Mouse (Mus musculus) liver, embryonic 11.5 days (tissue): ENCODE measurements around the gene Fermt3. TPM values are rescaled to one million over a fixed set of nuclear protein-coding genes. Genes with fewer than 3 reads are reported as not detected.

Experiments used
- ATAC-seq: fragments of 200-750 bp; cut with Nextera tagmentation; replicated peaks from 2 replicates; pipeline ENCODE4 v1.8.0; 2017; ENCODE audit warnings: moderate number of reproducible peaks, mild to moderate bottlenecking, moderate TSS enrichment, moderate library complexity; ENCODE audit not compliant: low FRiP score
- DNase-seq: peaks from one replicate; pipeline ENCODE4 v3.0.0-alpha.2; 2017; ENCODE audit warnings: low spot score
- H3K27ac ChIP-seq: fragments of 300-500 bp; sonication (generic); 2 replicates; pipeline ENCODE4 v1.5.1; 2014; ENCODE audit warnings: mild to moderate bottlenecking, low read depth, low read length, control low read depth
- H3K27me3 ChIP-seq: fragments of 300-500 bp; sonication (generic); replicated peaks from 2 replicates; pipeline ENCODE4 v1.6.1; 2014; ENCODE audit warnings: low read length, mixed read lengths; ENCODE audit not compliant: control insufficient read depth, insufficient read depth
- H3K36me3 ChIP-seq: fragments of 300-500 bp; sonication (generic); 2 replicates; pipeline ENCODE4 v1.6.1; 2014; ENCODE audit warnings: mild to moderate bottlenecking, low read length, moderate library complexity, mixed read lengths; ENCODE audit not compliant: control insufficient read depth, insufficient read depth
- H3K4me1 ChIP-seq: fragments of 300-500 bp; sonication (generic); replicated peaks from 2 replicates; pipeline ENCODE4 v1.6.1; 2014; ENCODE audit warnings: low read length, mixed read lengths; ENCODE audit not compliant: control insufficient read depth, insufficient read depth
- H3K4me2 ChIP-seq: fragments of 300-500 bp; sonication (generic); 2 replicates; pipeline ENCODE4 v1.6.1; 2014; ENCODE audit warnings: mild to moderate bottlenecking, control low read depth, moderate library complexity
- H3K4me3 ChIP-seq: fragments of 300-500 bp; sonication (generic); 2 replicates; pipeline ENCODE4 v1.5.1; 2014; ENCODE audit warnings: low read depth, low read length, control low read depth
- H3K9ac ChIP-seq: fragments of 300-500 bp; sonication (generic); 2 replicates; pipeline ENCODE4 v1.6.1; 2014; ENCODE audit warnings: low read depth, low read length, control low read depth
- H3K9me3 ChIP-seq: fragments of 300-500 bp; sonication (generic); 2 replicates; pipeline ENCODE4 v1.6.1; 2016; ENCODE audit warnings: low read length, inconsistent platforms, mixed read lengths; ENCODE audit not compliant: control insufficient read depth
- WGBS: fragments of 180-500 bp; shearing (Covaris S2); extraction: QIAGEN DNeasy Blood & Tissue Kit; methylation state at CpG from one replicate; pipeline ENCODE4 v1.1.7; 2014; 5-methylcytosine and 5-hydroxymethylcytosine counted together
- polyA plus RNA-seq: library from polyadenylated mRNA; unstranded; fragments of >200 nt; fragmentation: Nextera tagmentation; extraction: Ambion mirVana; gene quantifications from 2 replicates; pipeline ENCODE4 v1.2.1, GENCODE M21; 2014

Gene Fermt3
- polyA plus RNA-seq, 1 experiment from 2014 or later: 155 TPM

- H3K4me1 ChIP-seq: peaks cover 27% of the 10 kb centered on the region
- H3K9me3 ChIP-seq: no peaks in the 10 kb centered on the region
- DNase-seq (no peak), ATAC-seq (no peak)
- no peaks in the 10 kb centered on the region for H3K27me3 ChIP-seq
- no peak overlapping the region for H3K9ac ChIP-seq
- H3K4me3 ChIP-seq: no peak overlapping the region
- H3K27ac ChIP-seq: no peak overlapping the region
- peaks cover 7% of the 10 kb centered on the region; the same call in 1 of the 2 replicates for H3K36me3 ChIP-seq
- H3K4me2 ChIP-seq: no peak overlapping the region
- 83% methylated on average over 8 of the region's 8 CpGs for WGBS
Measured at GRCm38 (mm10) chr19:6989251-6989650, 30.0 kb downstream of the Fermt3 start.

GRCm38 (mm10) chr19:6987904-6988285 lies 31.4 kb downstream of the Fermt3 start:
- Histone ChIP-seq H3K9ac (peak overlapping the region; percentile 86), H3K36me3 (peaks cover 8% of the 10 kb centered on the region; the same call in 1 of the 2 replicates), H3K27me3 (no peaks in the 10 kb centered on the region), H3K9me3 (no peaks in the 10 kb centered on the region), H3K4me2 (peak overlapping the region; percentile 89), H3K27ac (peak overlapping the region; percentile 70; the same call in 1 of the 2 replicates), H3K4me3 (peak overlapping the region; percentile 83), H3K4me1 (peaks cover 22% of the 10 kb centered on the region)
- DNase-seq (no peak), ATAC-seq (no peak)
- WGBS: 5% methylated on average over 8 of the region's 8 CpGs

- WGBS: under 1% methylated on average over 69 of the region's 85 CpGs
- peak within 1 kb of the TSS; percentile 86 for H3K9ac ChIP-seq
- H3K27me3 ChIP-seq: no peaks in the 10 kb centered on the region
- peak within 1 kb of the TSS; percentile 83 for H3K4me3 ChIP-seq
- peaks cover 20% of the 10 kb centered on the region for H3K4me1 ChIP-seq
- H3K36me3 ChIP-seq: peaks cover 12% of the 10 kb centered on the region; the same call in 1 of the 2 replicates
- peak within 1 kb of the TSS; percentile 70 for H3K27ac ChIP-seq
- ATAC-seq (peak; percentile 60), DNase-seq (peak; percentile 74)
- H3K9me3 ChIP-seq: no peaks in the 10 kb centered on the region
- H3K4me2 ChIP-seq: peak within 1 kb of the TSS; percentile 89
Measured at GRCm38 (mm10) chr19:6987061-6987903, 32.0 kb downstream of the Fermt3 start, which contains the start of gene Vegfb. Vegfb (minus strand) TSS chr19:6987651.

- DNase-seq: no peak
- ATAC-seq: 0 out of 2 replicates have a peak, but pooled peaks have one; percentile 8
- Histone ChIP-seq H3K4me3 (peak overlapping the region; percentile 83), H3K36me3 (peaks cover 12% of the 10 kb centered on the region; the same call in 1 of the 2 replicates), H3K4me2 (peak overlapping the region; percentile 89), H3K9me3 (no peaks in the 10 kb centered on the region), H3K27ac (no peak overlapping the region), H3K9ac (peak overlapping the region; percentile 86), H3K27me3 (no peaks in the 10 kb centered on the region), H3K4me1 (peaks cover 16% of the 10 kb centered on the region)
- 60% methylated on average over 10 of the region's 10 CpGs for WGBS
Measured at GRCm38 (mm10) chr19:6985951-6986708, 33.1 kb downstream of the Fermt3 start.

GRCm38 (mm10) chr19:6985300-6985699 lies 34.0 kb downstream of the Fermt3 start:
- DNase-seq (no peak), ATAC-seq (no peak)
- Histone ChIP-seq H3K9me3 (no peaks in the 10 kb centered on the region), H3K4me2 (no peak overlapping the region), H3K9ac (no peak overlapping the region), H3K4me3 (no peak overlapping the region), H3K36me3 (peaks cover 12% of the 10 kb centered on the region; the same call in 1 of the 2 replicates), H3K27me3 (no peaks in the 10 kb centered on the region), H3K27ac (no peak overlapping the region), H3K4me1 (peaks cover 16% of the 10 kb centered on the region)
- 81% methylated on average over 19 of the region's 19 CpGs for WGBS

GRCm38 (mm10) chr19:6983621-6984020 lies 35.6 kb downstream of the Fermt3 start:
- H3K36me3 ChIP-seq: peaks cover 12% of the 10 kb centered on the region
- H3K9me3 ChIP-seq: no peaks in the 10 kb centered on the region
- H3K4me1 ChIP-seq: peaks cover 24% of the 10 kb centered on the region
- H3K27ac ChIP-seq: no peak overlapping the region
- 95% methylated on average over 5 of the region's 5 CpGs for WGBS
- DNase-seq (no peak), ATAC-seq (no peak)
- no peak overlapping the region for H3K4me3 ChIP-seq
- no peaks in the 10 kb centered on the region for H3K27me3 ChIP-seq
- no peak overlapping the region for H3K4me2 ChIP-seq
- H3K9ac ChIP-seq: no peak overlapping the region

- Histone ChIP-seq H3K4me2 (peak overlapping the region; percentile 85), H3K4me3 (peak overlapping the region; percentile 66), H3K9ac (peak overlapping the region; percentile 71; the same call in 1 of the 2 replicates), H3K36me3 (peaks cover 29% of the 10 kb centered on the region), H3K9me3 (no peaks in the 10 kb centered on the region), H3K4me1 (peaks cover 32% of the 10 kb centered on the region), H3K27ac (no peak overlapping the region), H3K27me3 (no peaks in the 10 kb centered on the region)
- 90% methylated on average over 4 of the region's 4 CpGs for WGBS
- ATAC-seq (no peak), DNase-seq (no peak)
Measured at GRCm38 (mm10) chr19:6981465-6981864, 37.8 kb downstream of the Fermt3 start.

GRCm38 (mm10) chr19:6980381-6981093 lies 38.7 kb downstream of the Fermt3 start, which contains the start of gene Fkbp2:
Fkbp2 (minus strand) TSS chr19:6980501.
- peak within 1 kb of the TSS; percentile 96 for H3K4me2 ChIP-seq
- peak within 1 kb of the TSS; percentile 66 for H3K4me3 ChIP-seq
- ATAC-seq: peak; percentile 81
- peak within 1 kb of the TSS; percentile 73 for H3K27ac ChIP-seq
- peaks cover 29% of the 10 kb centered on the region for H3K36me3 ChIP-seq
- H3K9ac ChIP-seq: peak within 1 kb of the TSS; percentile 80
- no peaks in the 10 kb centered on the region for H3K9me3 ChIP-seq
- H3K27me3 ChIP-seq: no peaks in the 10 kb centered on the region
- DNase-seq: peak; percentile 99
- peaks cover 29% of the 10 kb centered on the region for H3K4me1 ChIP-seq
- under 1% methylated on average over 38 of the region's 38 CpGs for WGBS
